Mouse (Mus musculus) megakaryocyte, adult 5-6 weeks (primary cell): ENCODE measurements around the gene Pde11a. TPM values are rescaled to one million over a fixed set of nuclear protein-coding genes. Genes with fewer than 3 reads are reported as not detected.

Source experiments
- ATAC-seq: 2 replicates; pipeline ENCODE4 v1.8.0; 2016; ENCODE audit warnings: mild to moderate bottlenecking, inconsistent platforms; ENCODE audit not compliant: poor library complexity, severe bottlenecking
- total RNA-seq, 2 experiments: library from RNA; stranded (forward) in 1 of 2; stranded (reverse) in 1 of 2; fragments of 153-499, 151-499 nt in 1 of 2; fragments of 221-1000, 200-1000 nt in 1 of 2; gene quantifications; 2 replicates each; pipeline versions ENCODE4 v1.2.3 to v1.2.4; 2015 to 2017

Pde11a gene
- total RNA-seq, 2 experiments from 2014 or later = 0.04 TPM; not detected in 1

DNA sequence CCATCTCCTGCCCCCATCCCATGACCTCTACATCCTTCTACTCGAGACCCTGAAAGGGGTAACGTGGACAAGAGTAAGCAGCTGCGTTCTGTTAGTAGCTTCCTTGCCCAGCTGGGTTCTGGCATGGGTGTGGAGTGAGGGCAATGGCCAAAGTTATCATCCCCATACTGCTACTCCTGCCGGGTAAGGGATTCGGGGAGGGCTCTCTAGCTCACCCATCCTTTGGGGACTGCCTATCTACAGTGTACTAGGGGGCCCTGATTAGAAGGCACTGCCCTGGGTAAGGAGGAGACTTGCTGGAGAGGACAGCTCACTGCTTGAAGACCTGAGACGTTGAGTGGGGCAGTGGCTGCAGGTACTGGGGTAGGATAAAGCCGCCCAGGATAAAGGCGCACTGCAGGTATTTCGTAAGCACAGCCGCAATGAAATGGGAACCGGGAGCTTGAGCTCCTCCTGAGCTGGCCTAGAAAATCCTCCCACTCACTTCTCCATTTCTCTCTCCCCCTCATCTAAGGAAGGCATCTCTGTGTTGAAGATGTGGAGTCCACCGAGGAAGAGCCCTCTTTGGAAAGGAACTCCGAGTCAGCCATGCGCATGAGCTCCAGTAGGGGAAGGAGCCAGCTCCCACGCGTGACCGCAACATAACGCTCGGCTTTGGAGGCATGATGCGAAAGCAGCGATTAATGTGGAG is 15.2 kb downstream of the Pde11a start:
- ATAC-seq = no peak

DNA sequence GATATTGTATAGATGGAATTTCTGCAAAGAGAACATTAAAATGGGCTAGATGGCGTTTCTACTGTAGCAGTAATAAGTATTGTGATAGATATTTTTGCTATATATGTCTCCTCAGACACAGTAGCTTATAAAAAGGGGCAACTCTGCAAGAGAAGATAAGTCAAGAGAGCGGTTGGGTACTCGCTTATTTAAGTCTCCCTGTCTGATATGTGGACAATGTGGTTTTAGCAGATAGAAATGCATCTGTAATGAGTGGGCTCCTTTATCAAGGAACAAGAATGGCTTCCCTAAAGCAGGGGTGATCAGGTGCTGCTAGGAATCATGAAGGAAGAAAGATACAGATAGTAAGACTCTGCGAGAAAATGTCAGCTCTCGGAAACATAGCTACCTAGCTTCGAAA is 18.2 kb downstream of the Pde11a start:
- no peak for ATAC-seq

DNA sequence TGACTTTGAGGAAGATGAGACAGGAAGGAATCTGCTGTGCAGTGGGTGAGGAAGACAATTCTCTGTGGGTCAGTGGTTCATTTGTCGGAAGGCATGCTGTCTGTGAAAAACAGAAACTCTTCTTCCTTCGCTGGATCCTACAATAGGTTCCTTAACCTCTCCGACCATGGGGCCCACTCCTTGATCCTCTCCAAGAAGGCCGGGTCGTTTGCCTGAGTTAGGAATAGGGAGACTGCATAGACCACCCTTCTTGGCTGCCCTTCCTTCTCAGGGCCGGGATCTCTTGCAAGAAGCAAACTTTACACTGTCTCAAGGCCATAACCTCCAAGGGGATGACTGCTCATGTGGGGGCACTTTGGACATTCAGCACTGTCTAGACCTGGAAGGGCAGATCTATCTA is 19.3 kb downstream of the Pde11a start:
- ATAC-seq = no peak

DNA sequence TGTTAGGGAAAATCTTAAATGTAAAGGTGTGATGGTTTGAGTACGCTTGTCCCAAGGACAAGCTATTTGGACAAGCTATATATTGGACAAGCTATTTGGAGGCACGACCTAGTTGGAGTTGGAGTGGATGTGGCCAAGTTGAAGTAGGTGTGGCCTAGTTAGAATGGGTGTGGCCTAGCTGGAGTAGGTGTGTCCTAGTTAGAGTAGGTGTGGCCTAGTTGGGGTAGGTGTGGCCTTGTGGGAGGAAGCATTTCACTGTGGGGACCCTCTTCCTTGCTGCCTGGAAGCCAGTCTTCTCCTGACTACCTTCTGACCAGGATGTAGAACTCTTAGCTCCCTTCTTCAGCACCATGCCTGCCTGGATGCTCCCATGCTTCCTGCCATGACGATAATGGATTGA is 50.9 kb downstream of the Pde11a start:
- no peak for ATAC-seq

DNA sequence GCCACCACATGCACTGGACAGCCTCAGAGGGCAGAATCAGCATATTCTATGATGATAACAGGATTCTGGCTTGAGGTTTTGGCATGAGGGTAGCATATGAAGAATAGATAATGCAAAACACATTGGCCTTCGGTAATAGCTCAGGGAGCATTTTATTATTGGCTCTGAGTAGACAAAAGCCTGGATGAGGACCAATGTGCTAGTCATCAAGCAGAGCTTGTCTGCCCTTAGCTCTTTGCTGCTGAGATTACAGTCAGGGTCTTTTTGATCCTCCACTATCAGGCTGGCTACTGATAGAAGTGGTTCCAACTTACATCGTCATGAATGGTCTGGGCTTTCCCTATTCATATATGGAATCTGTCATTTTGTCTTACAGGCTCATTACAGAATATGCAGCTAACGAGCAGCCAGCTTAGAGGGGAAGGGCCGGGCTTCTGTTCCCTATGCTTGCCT is 52.3 kb downstream of the Pde11a start:
- no peak for ATAC-seq

- no peak for ATAC-seq
Observed at GRCm38 (mm10) chr2:76285150-76285549, 53.4 kb downstream of the Pde11a start.

- ATAC-seq = no peak
Observed at GRCm38 (mm10) chr2:76283378-76284132, 55.0 kb downstream of the Pde11a start.

GRCm38 (mm10) chr2:76269494-76269893 is 69.1 kb downstream of the Pde11a start:
- no peak for ATAC-seq

- no peak for ATAC-seq
Observed at GRCm38 (mm10) chr2:76267335-76267734, 71.2 kb downstream of the Pde11a start.

DNA sequence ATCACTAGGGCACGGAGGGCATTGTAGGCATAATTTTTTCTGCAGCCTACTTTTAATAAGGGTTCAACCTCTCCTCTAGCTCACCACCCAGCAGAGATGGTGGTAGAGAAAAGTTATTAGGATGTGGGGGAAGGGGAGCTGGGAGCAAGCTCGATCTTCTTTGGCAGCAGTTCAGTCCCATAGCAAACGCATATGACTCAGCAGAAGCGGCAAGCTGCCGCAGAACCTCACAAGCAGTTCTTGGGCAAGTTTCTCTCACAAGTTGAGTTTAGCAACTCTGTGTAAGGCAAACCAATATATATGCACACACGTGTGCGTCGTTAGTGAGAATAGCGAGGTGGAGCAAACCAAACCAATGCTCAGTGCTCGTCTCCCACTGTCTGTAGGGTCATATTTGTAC is 72.0 kb downstream of the Pde11a start:
- no peak for ATAC-seq

- ATAC-seq = no peak
Observed at GRCm38 (mm10) chr2:76264258-76264657, 74.3 kb downstream of the Pde11a start.

GRCm38 (mm10) chr2:76262661-76263060 is 75.9 kb downstream of the Pde11a start:
- no peak for ATAC-seq

DNA sequence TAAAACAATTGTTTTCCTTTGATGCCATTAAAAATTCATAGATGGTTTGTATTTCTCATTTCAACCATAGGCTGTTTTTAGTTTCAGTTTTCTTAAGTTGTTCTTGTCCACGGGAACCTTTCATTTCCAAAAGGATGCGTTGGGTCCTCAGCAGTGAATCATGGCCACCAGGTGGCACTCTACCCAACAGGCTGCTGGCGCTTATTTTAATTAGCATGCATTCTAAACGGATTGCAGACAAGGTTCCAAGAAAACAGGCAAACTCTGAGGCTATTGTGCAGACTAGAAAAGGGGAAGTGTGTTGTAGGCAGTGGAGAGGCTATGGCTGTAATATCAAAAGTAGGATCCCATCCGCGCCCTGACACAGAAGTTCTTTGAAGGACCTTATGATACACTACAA is 83.7 kb downstream of the Pde11a start:
- ATAC-seq = peak; percentile 82

GRCm38 (mm10) chr2:76251379-76251778 is 87.2 kb downstream of the Pde11a start:
- ATAC-seq = no peak

DNA sequence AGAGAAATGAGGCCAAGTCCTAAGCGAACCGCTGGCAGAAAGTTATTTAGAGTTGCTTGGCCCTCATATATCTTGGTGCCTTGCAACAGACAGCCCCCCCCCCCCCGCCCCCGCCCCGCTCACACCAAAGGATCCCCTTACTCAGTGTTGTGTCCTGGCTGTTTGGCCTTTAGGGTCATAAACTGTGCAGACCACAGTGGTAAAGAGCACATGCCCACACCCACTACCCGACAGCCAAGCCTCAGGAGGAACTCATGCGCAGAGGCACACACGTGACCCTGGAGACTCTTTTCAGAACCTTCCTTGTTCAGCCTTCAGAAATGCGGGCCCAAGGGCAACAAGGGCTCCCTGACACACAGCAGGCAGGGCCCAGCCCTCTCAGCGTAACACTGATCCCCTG is 90.3 kb downstream of the Pde11a start:
- no peak for ATAC-seq

DNA sequence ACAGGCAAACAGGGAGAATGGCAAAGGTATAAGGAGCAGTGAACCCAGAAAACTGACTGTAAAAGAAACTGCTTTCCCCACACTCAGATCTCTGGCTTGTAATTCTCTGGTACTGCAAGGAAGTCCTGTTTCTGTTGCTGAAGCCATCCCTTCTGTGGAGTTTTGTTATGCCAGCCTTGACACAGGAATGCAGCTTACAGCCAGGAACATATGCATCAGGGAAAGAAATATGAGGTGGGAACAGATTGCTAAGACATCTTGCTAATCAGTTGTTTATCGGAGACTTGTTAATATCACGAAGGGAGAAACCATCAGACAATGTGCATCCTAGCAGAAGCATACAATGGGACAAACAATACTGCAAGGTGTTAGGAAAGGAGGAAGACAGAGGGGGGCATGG is 99.4 kb downstream of the Pde11a start:
- no peak for ATAC-seq

DNA sequence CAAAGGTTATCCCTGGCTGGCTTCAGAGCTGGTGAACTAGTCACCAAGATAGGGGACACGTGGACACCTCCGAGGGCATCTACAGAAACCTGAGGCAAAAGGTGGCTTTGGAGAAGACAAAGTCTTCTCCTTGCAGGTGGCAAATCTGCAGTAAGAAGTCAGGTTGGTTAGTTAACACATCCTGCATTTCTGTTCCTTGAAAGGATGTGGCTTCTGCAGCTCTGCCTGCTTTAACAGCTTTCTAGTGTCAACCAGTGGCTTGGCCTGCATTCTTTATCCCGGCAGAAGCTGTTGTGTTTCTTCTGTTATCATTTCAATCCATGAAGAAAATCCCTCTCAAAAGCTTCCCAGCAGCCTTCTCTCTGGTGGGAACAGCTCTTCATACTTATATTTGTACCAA is 100.1 kb downstream of the Pde11a start:
- ATAC-seq = no peak

DNA sequence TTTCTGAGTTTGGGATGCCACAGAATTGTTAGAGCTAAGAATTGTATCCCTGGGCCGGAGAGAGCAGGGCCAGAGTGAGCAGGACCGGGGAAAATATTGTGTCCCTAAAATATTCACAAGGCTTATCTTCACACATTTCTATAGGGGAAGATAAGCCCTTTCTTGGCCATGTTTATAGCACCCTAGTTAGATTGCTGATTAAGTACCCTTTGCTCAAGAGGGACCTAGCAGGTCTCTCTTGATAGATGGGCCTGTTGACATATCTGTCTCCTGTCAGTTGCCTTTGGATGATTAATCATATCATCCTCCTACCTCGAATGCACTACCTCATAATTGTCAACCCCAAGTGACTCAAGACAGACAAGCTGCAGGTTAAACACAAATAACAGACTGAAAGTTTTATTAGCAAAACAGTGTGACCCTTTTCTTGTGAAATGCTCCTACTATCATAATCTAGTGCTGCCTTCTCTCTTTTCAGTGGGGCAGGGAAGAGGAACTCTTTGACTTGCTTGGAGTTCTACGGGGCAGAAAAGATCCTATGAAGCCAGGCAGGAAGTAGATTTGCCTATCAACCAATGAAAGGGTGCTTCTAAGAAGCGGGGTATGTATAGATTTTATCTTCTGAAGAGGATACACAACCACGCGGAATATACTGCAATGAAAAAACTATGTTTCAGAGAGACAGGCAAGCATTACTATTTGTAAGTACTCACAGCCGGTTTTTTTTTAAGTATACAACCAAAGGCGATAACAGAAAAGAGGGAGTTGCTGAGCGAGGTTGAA is 100.7 kb downstream of the Pde11a start:
- ATAC-seq = no peak

GRCm38 (mm10) chr2:76220364-76221108 is 118.0 kb downstream of the Pde11a start:
- ATAC-seq = no peak

GRCm38 (mm10) chr2:76219540-76219939 is 119.0 kb downstream of the Pde11a start:
- ATAC-seq = no peak

DNA sequence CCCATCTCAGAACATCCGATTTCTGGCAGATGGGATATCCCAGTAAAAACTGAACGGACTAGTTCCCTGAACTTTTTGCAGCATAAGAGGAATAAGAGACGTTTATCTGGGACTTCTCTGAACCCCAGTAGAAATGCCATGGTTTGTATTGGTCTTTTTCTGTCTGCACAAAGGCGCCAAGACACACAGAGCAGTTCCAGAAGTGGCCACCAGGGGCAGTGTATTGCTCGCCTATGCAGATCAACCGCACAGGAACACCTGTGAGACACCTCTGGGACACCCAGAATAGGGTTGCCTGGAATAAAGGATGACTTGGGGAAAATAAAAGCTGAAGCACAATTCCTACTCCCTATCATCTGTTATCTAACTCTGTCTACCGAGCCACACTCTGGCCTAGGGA is 122.4 kb downstream of the Pde11a start:
- ATAC-seq = peak; percentile 59
